Mouse (Mus musculus) forebrain, postnatal 0 days (tissue): ENCODE results near the gene 2010300C02Rik. TPM values are rescaled to one million over a fixed set of nuclear protein-coding genes. Genes with fewer than 3 reads are reported as not detected.

Experiments
- ATAC-seq: fragments of 200-750 bp; cut with Nextera tagmentation; 2 replicates; pipeline ENCODE4 v1.8.0; 2017; ENCODE audit warnings: mild to moderate bottlenecking, moderate library complexity
- DNase-seq: peaks from one replicate; pipeline ENCODE4 v3.0.0-alpha.2; 2015
- H3K27ac ChIP-seq: fragments of 300-500 bp; sonication (generic); 2 replicates; pipeline ENCODE4 v1.5.1; 2014; ENCODE audit warnings: low read depth, mild to moderate bottlenecking, antibody characterized with exemption, low read length, moderate library complexity, mixed read lengths
- H3K27me3 ChIP-seq: fragments of 300-500 bp; sonication (generic); 2 replicates; pipeline ENCODE4 v1.6.1; 2014; ENCODE audit warnings: mild to moderate bottlenecking, low read length, mixed read lengths; ENCODE audit not compliant: insufficient read depth
- H3K36me3 ChIP-seq: fragments of 300-500 bp; sonication (generic); 2 replicates; pipeline ENCODE4 v1.6.1; 2014; ENCODE audit warnings: mild to moderate bottlenecking, moderate library complexity; ENCODE audit not compliant: insufficient read depth
- H3K4me1 ChIP-seq: fragments of 300-500 bp; sonication (generic); 2 replicates; pipeline ENCODE4 v1.6.1; 2014; ENCODE audit warnings: antibody characterized with exemption; ENCODE audit not compliant: insufficient read depth
- H3K4me2 ChIP-seq: fragments of 300-500 bp; sonication (generic); 2 replicates; pipeline ENCODE4 v1.6.1; 2014; ENCODE audit warnings: low read depth, mild to moderate bottlenecking, moderate library complexity
- H3K4me3 ChIP-seq: fragments of 300-500 bp; sonication (generic); 2 replicates; pipeline ENCODE4 v1.5.1; 2014; ENCODE audit warnings: low read depth, low read length, mixed read lengths
- H3K9ac ChIP-seq: fragments of 300-500 bp; sonication (generic); 2 replicates; pipeline ENCODE4 v1.6.1; 2014; ENCODE audit warnings: mild to moderate bottlenecking
- H3K9me3 ChIP-seq: fragments of 300-500 bp; sonication (generic); 2 replicates; pipeline ENCODE4 v1.6.1; 2016; ENCODE audit warnings: low read length
- CTCF ChIP-seq: sonication (generic); IDR thresholded peaks from 2 replicates; pipeline ENCODE4 v1.5.1; 2016; ENCODE audit warnings: antibody characterized with exemption, control low read depth, low read depth
- WGBS: fragments of 180-500 bp; shearing (Covaris S2); extraction: QIAGEN DNeasy Blood & Tissue Kit; methylation state at CpG from one replicate; pipeline ENCODE4 v1.1.7; 2014; 5-methylcytosine and 5-hydroxymethylcytosine counted together
- polyA plus RNA-seq: library from polyadenylated mRNA; unstranded; fragments of >200 nt; fragmentation: Nextera tagmentation; extraction: Ambion mirVana; gene quantifications from 2 replicates; pipeline ENCODE4 v1.2.1, GENCODE M21; 2015
- total RNA-seq: library from RNA; depleted of rRNA; stranded (reverse); fragments of >200 nt; gene quantifications from 2 replicates; pipeline ENCODE4 v1.2.3, GENCODE M21; 2014; rRNA removed

Gene 2010300C02Rik
- total and polyA plus RNA-seq, 2 experiments from 2014 or later, result 13.6 to 22.7 TPM

DNA sequence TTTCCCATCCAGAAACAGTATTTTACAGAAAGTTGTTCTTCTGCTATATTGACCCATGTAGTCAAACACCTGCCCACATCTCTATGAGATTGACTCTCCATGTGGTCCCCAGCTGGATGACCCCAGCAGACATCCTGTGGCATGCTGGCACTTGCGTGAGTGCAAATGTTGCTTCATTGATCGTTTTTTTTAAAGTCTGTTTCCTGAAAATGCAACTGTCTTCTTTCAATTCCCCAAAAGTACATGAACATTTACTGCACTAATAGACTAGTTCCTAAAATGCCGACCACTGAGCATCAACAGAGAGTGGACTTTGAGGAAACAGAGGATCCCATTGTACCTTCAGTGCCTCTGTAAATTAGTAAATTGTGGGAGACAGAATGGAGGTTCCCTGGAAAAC lies 157.9 kb downstream of the 2010300C02Rik start:
- H3K4me1 ChIP-seq, result no peaks in the 10 kb centered on the region
- H3K4me3 ChIP-seq, result no peak overlapping the region
- WGBS, result 83% methylated on average over 3 of the region's 3 CpGs
- no peaks in the 10 kb centered on the region for H3K27me3 ChIP-seq
- H3K4me2 ChIP-seq, result no peak overlapping the region
- H3K36me3 ChIP-seq, result no peaks in the 10 kb centered on the region
- H3K9me3 ChIP-seq, result no peaks in the 10 kb centered on the region
- no peak for DNase-seq
- no peak for ATAC-seq
- H3K9ac ChIP-seq, result no peak overlapping the region
- TF ChIP-seq CTCF, result no peak
- no peak overlapping the region for H3K27ac ChIP-seq

Other genes with a start within 250 kb of the 2010300C02Rik start
- gene Mgat4a, start 179.1 kb downstream of the 2010300C02Rik start, total RNA-seq, result 15.7 and 23.4 TPM in 2 replicates
- 5.0 and 8.2 TPM in 2 replicates for gene Mgat4a, start 179.1 kb downstream of the 2010300C02Rik start, polyA plus RNA-seq
- 14.8 and 15.9 TPM in 2 replicates for gene Tsga10, start 146.3 kb upstream of the 2010300C02Rik start, total RNA-seq
- 10.2 and 10.3 TPM in 2 replicates for gene Tsga10, start 146.3 kb upstream of the 2010300C02Rik start, polyA plus RNA-seq
- gene Lipt1, start 151.7 kb upstream of the 2010300C02Rik start, total RNA-seq, result 8.1 and 10.8 TPM in 2 replicates
- 5.7 TPM in 2 replicates for gene Lipt1, start 151.7 kb upstream of the 2010300C02Rik start, polyA plus RNA-seq
- 9.7 and 11.9 TPM in 2 replicates for gene Mitd1, start 170.3 kb upstream of the 2010300C02Rik start, total RNA-seq
- gene Mitd1, start 170.3 kb upstream of the 2010300C02Rik start, polyA plus RNA-seq, result 8.1 and 9.5 TPM in 2 replicates
- 105 and 153 TPM in 2 replicates for gene Mrpl30, start 170.4 kb upstream of the 2010300C02Rik start, total RNA-seq
- 291 and 359 TPM in 2 replicates for gene Mrpl30, start 170.4 kb upstream of the 2010300C02Rik start, polyA plus RNA-seq
- gene Lyg2, start 196.4 kb upstream of the 2010300C02Rik start, total RNA-seq, result 0.05 TPM in 1 of 2 replicates, not detected in the other
- gene Lyg2, start 196.4 kb upstream of the 2010300C02Rik start, polyA plus RNA-seq, result not detected in 2 replicates
- not detected in 2 replicates for gene Lyg1, start 237.7 kb upstream of the 2010300C02Rik start, total RNA-seq
- gene Lyg1, start 237.7 kb upstream of the 2010300C02Rik start, polyA plus RNA-seq, result not detected in 2 replicates